Mouse (Mus musculus) right cerebral cortex, postnatal 10 days (tissue): Measurements from ENCODE around the gene Gper1.

Experiments
- DNase-seq, 2 experiments: peaks; one replicate each; pipeline ENCODE4 v3.0.0; 2021; ENCODE audit warnings: low spot score in 2 of 2

Gper1 gene

DNA sequence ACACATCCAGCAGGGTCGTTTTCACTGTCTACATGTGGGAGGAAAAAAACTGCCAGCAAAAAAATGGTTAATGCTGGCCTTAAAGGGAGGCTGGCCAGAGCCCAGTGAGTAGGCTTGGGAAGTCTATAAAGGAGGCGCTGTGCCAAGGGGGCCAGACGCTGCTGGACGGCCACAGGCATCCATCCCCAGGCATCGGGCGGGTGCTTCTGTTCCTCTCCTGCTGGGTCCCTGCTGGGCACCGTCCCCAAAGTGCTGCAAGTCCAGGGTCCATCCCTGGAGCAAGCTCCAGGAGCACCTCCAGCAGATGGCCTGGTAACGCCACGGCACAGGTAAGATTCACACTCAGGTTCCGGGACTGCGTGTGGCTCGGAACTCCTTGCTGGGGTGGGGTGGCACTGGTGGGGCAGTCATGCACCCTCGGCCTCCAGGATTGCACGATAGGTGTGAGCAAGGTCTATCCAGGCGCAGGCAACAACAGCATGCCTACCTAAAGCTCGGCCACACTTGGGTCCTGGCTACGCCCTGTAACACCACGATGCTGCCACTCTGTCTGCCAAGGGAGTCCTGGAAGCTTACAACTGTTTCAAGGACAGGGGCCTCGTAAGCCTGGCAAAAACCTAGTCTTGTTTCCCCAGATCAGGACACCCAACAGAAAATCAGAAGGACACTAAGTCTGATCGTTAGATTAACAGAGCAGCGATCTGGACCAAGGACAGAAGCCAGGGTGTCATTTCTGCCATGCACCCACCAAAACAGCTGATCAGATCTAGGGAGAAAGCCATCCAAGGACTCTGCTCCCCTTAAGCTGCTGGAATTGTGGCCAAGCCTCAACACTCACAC, at the start of gene Gper1:
TSS of gene Gper1 (plus strand) at position 126 of the 840 bp plus-strand sequence.
- DNase-seq = peak; percentile 81 to 82

DNA sequence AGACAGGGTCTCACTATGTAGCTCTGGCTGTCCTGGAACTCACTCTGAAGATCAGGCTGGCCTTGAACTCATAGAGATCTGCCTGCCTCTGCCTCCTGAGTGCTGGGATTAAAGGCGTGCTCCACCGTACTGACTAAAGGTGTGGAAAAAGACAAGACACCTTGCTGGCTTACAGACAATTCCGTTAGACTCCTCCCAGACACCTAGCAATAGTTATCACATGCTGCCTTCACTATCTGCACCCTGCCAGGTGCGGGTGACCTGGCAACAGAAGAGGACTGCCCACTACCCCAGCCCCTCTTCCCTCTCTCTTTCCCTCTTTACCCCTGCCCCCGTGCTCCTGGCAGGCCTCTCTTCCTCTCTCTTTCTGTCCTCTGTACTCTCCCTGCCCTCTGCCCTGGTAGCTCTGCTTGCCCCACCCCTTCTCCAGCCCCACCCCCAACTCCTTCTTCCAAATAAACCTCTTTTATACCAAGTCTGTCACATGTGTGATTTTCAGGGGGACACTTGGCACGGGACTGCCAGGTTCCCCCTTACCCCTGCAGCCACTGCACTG, 49.0 kb upstream of the Gper1 start:
- DNase-seq = no peak

DNA sequence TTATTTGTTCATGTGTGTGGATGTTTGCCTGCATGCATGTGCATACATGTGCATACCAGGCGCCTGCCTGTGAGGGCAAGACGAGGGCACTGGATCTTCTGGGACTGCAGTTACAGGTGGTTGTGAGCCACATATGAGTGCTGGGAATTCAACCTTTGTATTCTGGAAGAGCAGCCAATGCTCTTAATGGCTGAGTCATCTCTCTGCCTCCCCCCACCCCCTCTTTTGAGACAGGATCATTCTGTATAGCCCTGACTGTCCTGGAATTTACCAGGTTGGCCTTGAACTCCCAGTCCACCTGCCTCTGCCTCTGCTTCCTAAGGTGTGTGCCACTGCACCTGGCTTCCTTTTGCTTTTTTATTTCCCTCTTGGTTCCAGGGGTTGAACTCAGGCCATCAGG, 48.1 kb upstream of the Gper1 start:
- DNase-seq = no peak

DNA sequence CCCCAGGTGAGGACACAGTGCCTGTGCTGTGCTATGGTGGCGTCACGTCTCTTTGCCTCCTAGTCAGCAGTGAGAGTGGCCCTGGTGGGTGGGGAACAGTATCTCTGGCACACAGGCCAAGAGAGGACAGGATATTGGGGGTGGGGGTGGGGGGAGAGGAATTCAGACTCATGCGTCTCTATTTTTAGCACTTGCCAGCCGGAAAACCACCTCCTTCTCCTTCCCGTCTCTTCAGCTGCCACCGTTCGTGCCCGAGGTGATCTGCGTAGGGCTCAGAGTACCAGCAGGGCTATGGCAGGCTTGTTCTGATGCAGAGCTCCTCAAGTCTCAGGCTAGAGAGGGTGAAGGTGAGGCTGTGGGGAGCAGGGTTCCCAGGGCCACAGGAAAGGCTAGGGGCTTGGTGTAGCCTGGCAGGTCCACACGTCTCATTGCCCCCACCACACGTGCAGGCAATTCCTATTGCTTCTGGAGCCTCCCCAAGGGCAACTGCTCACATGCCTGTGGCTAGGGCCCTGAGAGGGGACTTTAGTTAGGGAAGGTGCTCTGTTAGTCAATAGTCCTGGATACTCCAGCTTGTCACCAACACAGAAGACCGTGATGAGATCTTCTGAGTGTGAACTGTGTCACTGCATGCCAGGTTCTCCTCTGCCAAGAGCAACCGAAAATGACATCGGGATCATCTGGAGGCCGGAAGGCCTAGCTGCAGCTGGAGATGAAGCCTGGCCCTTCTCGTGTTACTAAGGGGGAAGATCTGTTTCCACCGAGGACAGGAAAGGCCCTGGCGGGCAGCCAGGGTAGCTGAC, 45.3 kb upstream of the Gper1 start, which contains the start of gene Gpr146:
TSS of gene Gpr146 (plus strand) at position 230 of the 803 bp plus-strand sequence.
- peak; percentile 64 to 76 for DNase-seq

DNA sequence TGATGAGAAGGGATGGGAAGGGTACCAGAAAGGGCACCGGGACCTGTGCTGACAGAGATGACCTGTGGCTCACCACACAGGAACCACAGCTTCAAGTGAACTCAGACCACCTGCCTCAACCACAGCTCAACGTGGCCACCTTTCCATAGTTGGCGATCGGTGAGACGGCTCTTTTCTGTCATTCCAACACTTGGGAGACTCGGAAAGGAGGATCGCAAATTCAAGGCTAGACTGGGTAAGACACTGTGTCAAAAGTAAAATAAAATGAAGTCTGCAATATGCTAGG, 44.7 kb upstream of the Gper1 start:
- no peak for DNase-seq

DNA sequence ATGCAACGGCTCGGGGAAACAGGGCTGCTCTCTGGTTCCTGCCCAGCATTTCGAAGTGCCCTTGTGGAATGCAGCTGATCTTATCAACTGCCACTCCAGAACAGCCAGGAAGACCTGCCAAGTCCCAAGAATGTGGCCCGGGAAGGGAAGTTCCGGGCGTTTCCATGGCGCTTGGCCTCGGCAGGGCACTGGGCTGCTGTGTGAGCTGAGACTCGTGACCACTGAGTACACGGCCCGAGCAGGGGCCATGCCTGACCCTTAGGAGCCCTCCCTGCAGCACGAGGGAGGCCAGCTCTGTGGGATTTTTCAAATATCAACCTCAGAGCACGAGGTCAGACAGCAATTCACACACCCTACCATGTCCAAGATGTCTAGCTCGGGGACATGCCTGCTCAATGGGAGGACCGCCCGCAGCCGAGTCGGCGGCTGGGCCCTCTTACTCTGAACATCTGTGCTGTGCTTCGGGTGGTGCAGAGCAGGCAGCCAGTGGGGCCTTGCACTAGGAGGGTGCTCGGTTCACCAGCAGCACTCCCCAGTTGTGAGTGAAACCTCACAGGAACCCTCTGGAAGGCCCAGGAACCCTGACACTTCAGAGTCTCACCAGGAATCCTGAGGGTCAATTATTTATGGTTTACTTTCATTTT, 43.8 kb upstream of the Gper1 start:
- DNase-seq = peak; percentile 66 to 70

DNA sequence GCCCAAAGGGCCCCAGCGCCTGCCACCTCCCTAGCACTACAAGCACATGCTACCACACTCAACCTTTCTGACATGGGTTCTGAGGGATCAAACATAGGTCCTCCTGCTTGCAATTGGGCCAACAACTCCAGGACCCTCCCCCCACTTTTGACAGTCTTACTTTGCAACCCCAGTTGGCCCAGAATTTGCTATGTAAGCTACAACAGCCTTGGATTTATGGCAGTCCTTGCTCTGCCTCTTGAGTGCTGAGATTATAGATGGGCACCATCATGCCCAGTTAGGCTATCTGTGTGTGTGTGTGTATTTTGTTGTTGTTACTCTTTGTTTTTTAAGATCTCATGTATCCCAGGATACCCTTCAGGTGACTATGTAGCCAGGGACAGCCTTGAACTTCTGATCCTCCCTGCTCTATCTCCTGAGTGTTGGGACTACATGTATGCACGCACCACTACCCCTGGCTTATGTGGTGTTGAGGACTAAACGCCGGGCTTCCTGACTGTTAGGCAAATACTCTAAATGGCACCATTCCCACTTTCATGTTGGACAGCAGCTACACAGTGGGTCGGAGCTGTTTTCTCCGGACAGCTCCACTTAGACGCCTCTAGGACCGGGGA, 43.1 kb upstream of the Gper1 start:
- DNase-seq = no peak

DNA sequence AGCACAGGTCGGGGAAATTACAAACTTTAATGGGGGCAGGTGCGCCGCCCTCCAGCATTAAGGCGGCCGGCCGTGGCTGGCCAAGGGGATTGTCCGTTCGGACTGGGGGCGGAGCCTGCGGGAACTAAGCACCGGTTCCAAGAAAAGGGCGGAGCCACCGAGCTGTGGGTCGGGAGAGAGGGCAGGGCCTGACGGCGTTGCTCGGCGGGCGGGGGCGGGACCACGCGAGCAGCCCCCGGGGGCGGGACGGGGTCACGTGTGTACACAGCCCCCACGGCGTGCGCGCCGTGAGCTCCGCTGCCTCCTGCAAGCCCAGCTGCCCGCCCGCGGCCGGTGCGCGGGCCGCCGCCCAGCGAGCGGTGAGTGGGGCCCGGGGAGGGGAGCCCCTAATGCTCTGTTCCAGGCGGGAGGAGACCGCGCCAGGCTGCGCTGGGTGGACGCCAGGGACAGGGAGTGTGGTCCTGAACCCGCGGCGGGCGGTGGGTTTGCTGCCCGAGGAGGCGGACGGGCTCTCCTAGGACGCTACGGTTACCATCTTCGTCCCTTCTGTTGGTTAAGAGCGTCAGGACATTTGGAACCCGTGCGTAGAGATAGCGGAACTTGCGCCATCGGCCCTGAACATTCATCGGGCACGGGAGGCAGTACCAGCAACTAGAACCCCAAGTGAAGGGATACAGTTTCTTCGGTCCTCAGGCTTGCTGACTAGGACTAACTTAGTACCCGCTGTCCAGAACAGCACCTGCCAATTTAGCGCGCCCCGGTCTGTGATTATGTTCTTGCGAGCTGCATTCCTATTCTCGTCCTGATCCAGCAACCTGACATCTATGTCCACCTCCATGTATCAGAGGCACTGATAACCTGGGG, 42.3 kb upstream of the Gper1 start:
- peak; percentile 92 to 93 for DNase-seq

DNA sequence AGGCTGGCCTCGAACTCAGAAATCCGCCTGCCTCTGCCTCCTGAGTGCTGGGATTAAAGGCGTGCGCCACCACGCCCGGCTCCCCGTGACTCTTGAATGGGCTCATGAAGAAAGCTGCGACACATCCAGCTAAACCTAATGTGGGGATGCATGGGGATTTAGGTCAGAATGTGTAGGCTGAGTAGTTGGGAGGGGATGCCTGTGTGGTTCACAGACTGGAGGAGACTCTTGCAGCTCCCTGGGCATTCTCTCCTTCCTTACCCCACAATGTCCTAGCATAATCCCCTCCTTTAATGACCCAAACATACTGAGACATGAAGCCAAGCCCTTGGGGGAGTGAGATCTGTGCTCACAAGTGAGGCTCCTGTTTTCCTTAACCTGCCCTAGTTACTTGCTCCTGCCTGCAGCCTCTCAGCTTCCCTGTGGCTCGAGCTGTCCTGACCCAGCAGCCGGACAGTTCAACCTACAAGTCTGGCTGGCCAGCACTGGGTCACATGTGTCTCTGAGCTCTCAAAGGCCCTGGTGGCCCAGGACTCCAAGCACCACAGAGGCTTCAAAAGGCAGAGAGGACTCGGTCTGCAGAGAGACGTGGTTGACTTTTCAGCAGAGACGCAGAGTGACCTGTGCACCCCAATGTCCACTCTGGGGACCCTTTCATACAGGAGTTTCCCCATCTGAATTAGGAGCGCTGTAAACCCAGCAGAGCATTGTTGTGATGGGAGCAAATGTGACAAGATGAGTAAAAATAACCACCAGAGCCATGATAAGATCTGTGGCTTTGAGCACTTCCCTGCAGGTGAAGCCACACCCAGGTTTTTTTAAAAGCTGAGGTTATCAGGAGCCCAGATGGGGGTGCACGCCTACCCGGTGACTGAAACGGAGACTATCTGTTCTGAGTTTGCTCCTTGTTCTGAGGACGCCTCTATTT, 41.1 kb upstream of the Gper1 start:
- DNase-seq = no peak

DNA sequence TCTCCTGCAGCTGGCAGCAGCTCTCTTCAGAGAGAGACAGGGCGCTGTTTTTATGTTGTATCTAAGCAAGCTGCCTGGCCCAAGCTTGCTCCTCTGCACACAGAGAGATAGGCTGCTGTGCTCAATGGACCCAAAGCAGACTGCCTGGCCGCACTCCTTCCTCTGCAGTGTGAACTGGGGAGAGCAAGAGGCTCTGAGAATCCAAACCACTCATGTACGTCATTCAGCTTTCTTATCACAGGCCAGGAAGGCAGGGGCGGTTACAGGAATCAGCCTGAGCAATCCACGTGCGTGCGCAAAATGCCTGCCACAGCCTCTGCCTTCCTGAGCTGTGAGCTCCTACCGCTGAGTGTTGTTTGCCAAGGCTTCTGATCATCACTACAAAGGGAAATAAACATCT, 40.2 kb upstream of the Gper1 start:
- peak; percentile 49 to 64 for DNase-seq

DNA sequence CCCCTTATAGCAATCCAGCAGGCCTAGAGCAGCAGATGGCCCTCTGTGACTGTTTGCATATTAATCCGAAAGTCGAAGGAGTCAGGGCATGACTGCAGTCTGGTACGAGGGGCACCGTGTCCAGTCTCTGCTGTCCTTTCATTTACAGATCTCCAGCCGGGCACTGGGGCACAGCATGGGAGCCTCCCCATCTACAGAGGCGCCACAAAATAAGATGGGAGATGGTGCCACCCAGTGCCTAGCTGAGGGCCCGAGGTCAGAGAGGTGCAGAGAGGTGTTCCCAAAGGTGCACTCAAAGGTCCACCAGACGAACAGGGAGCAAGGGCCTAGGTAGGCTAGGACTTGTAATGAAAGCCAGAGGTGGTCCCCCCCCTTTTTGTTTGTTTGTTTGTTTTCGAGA, 39.7 kb upstream of the Gper1 start:
- no peak for DNase-seq

DNA sequence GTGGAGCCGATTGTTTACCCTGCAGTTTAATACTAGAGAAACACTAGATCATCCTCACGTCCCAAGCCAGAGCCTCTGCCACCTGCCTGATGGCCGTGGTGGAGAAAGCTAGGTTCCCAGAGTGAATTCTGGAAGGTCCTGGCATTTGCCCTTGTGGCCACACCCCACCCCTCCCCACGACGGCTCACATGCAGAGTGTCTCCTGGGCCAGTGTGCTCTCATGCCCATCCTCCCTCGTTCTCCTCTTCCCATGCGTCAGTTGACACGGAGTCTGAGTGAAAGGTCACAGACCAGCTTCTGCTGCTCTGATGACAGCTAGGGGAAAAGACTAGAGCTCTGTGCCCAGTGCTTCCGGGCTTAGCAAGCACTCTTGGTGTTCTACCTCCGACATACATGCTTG, 38.4 kb upstream of the Gper1 start:
- no peak for DNase-seq

DNA sequence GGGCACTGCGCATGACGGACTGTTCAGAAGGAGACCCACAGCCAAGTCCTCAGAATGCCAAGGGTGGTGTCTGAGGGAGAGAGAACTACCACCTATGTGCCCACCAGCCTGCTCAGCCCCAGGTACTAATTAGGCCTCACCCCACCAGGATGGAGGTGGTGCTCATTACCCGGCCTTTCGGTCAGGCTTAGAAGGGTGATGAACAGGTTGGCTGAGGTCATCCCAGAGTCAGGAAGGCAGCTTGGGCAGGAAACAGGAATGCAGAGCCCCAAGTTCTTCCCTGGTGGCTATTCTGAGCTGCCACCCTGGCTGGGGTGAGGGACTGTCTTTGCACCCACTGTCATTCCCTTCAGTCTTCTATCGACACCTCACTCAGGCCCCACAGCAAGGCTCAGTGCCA, 36.9 kb upstream of the Gper1 start:
- DNase-seq = no peak

DNA sequence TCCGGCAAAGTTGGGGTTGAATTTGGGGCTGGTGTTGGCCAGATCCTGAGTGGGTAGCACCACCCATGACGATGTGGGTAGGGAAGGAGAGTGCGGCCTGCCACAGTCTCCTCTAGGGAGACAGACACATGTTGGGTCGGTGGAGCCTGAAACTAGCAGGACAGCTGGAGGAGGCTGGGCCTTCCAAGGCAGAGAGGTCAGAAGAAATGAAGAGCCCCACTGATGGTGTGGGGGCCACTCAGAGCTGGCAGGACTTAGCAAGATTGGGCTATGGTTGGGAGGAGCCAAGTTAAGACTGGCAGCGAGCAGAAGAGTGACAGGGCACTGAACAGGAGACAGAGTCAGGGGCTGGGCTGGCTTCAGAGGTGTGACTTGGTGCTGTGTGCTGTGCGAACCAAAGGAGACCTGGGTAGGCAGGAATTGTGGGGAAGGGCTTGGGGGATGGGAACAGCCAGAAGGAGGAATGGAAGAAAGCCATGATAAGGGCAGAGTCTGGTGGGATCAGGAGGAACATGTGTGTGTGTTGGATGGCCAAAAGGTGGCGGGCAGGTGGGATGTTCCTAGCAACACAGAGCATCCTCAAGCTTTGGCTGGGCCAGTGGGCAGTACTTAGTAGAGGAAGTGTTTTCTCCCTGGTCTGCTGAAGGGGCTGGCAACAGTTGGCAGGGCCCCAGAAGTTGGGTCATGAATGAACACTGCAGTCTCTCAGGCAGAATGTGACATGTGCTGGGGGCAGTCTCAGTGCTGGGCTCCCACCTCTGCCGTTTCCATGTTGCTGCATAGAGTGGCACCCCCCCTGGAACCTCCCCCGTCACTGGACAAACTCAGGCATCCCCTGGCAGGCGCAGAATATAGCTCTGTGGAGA, 35.4 kb upstream of the Gper1 start:
- peak; percentile 76 to 79 for DNase-seq

DNA sequence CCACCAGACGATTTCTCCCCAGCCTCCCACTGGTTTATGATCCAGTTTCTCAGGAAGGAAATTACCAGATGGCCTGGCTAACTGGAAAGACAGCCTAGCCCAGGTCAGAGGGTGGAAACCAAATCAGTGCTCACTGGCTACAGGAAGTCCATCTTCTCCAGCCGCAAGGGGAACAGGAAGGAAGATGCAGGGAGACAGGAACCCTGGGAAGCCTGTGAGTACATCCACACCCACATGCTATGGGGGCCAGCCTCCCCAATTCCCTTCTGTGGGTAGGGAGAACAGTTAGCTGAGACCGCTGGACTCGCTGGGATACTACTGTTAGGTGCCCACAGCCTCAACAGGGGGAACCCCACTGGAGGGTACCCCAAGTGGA, 34.8 kb upstream of the Gper1 start:
- DNase-seq = no peak

DNA sequence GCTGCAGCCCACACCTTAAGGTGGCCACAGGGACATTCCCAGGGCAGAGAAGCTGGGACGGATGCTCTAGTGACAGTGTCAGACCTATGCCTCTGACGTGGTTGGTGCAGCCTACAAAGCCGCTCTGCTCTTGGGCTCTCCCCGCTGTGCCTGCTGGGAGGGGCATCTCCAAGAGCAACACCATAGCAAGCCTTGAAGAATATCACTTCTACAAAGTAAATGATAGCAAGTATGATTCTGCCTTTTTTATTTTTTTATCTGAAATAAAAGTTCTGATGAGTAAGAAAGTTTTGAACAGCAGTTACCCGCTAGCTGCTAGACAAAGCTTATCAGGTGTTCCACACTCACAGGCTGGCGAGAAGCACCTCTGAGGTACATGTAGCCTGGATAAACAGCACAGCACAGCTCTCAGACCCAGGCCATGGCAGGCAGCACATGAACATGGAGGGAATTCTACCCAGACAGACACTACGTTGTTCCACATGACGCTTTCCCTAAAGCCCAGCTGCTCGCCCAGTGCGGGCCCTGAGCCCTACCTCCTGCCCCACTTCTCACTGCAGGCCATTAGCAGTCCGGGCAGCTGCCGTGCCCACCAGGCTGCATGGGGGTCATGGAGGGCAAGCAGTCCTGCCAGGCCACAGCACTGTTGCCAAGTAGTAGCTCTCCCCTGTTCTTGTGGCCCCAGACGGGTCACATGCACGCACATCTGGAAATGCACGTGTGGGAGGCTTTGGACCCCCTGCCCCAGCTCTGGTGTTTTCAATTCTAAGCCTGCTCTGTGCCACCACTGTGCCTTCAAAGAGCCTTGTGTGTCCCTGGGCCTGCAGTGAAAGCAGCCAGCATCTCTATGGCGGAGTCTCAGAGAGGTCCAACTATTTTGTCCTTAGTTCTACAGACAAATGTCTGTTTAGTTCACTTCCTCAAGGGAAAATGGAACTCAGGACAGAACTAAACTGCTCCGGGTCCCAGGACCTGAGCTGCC, 34.0 kb upstream of the Gper1 start:
- DNase-seq = peak; percentile 76 to 83

DNA sequence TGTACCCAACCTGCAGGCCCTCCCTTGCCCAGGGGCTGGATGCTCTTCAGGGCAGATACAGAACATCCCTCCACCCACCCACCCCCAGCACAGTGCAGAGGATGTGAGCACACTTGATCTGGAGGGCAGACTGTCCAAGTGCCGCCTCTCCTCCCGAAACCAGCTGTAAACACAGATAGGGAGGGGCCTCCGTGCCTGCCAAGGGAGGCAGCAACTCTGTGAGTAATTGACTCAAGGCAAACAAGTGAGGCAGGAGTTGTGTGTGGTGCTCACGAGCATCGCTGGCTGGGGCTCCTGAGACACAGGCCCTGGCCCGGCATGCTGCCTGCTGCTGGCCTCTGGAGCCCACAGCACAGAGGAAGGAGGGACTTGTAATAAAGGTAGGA, 33.3 kb upstream of the Gper1 start:
- DNase-seq = peak; percentile 71 to 76
